Mouse (Mus musculus) hindbrain, embryonic 11.5 days (tissue): ENCODE results near the gene Tbc1d16. TPM values are rescaled to one million over a fixed set of nuclear protein-coding genes. Genes with fewer than 3 reads are reported as not detected.
A peak's percentile ranks its signal among the peaks of the same experiment; 100 is the strongest.

Experiments
- ATAC-seq: fragments of 200-750 bp; cut with Nextera tagmentation; 2 replicates; pipeline ENCODE4 v1.8.0; 2017; ENCODE audit warnings: mild to moderate bottlenecking, moderate TSS enrichment, moderate library complexity; ENCODE audit not compliant: low FRiP score
- DNase-seq: peaks from one replicate; pipeline ENCODE4 v3.0.0-alpha.2; 2015; ENCODE audit warnings: low spot score
- H3K27ac ChIP-seq: fragments of 300-500 bp; sonication (generic); 2 replicates; pipeline ENCODE4 v1.5.1; 2014; ENCODE audit warnings: mild to moderate bottlenecking, low read depth, low read length
- H3K27me3 ChIP-seq: fragments of 300-500 bp; sonication (generic); 2 replicates; pipeline ENCODE4 v1.6.1; 2014; ENCODE audit warnings: mild to moderate bottlenecking, low read length, moderate library complexity, mixed read lengths; ENCODE audit not compliant: control insufficient read depth, insufficient read depth
- H3K36me3 ChIP-seq: fragments of 300-500 bp; sonication (generic); 2 replicates; pipeline ENCODE4 v1.6.1; 2014; ENCODE audit warnings: mild to moderate bottlenecking, low read length, moderate library complexity, mixed read lengths; ENCODE audit not compliant: control insufficient read depth, insufficient read depth
- H3K4me1 ChIP-seq: fragments of 300-500 bp; sonication (generic); replicated peaks from 2 replicates; pipeline ENCODE4 v1.6.1; 2014; ENCODE audit warnings: low read length, mixed read lengths; ENCODE audit not compliant: control insufficient read depth, insufficient read depth
- H3K4me2 ChIP-seq: fragments of 300-500 bp; sonication (generic); replicated peaks from 2 replicates; pipeline ENCODE4 v1.6.1; 2014; ENCODE audit warnings: mild to moderate bottlenecking, low read depth, low read length
- H3K4me3 ChIP-seq: fragments of 300-500 bp; sonication (generic); 2 replicates; pipeline ENCODE4 v1.5.1; 2014; ENCODE audit warnings: low read depth, low read length
- H3K9ac ChIP-seq: fragments of 300-500 bp; sonication (generic); 2 replicates; pipeline ENCODE4 v1.6.1; 2014; ENCODE audit warnings: low read depth, low read length
- H3K9me3 ChIP-seq: fragments of 300-500 bp; sonication (generic); 2 replicates; pipeline ENCODE4 v1.6.1; 2016; ENCODE audit warnings: low read length; ENCODE audit not compliant: control insufficient read depth
- WGBS: fragments of 180-500 bp; shearing (Covaris S2); extraction: QIAGEN DNeasy Blood & Tissue Kit; methylation state at CpG from one replicate; pipeline ENCODE4 v1.1.7; 2014; 5-methylcytosine and 5-hydroxymethylcytosine counted together
- polyA plus RNA-seq: library from polyadenylated mRNA; unstranded; fragments of >200 nt; fragmentation: Nextera tagmentation; extraction: Ambion mirVana; gene quantifications from 2 replicates; pipeline ENCODE4 v1.2.1, GENCODE M21; 2014

The Tbc1d16 gene
- polyA plus RNA-seq, 1 experiment from 2014 or later: 20.7 TPM

- Histone ChIP-seq H3K4me2 (no peak overlapping the region), H3K9me3 (no peaks in the 10 kb centered on the region), H3K36me3 (no peaks in the 10 kb centered on the region), H3K4me1 (peaks cover 15% of the 10 kb centered on the region), H3K4me3 (no peak overlapping the region), H3K9ac (no peak overlapping the region), H3K27me3 (no peaks in the 10 kb centered on the region), H3K27ac (no peak overlapping the region)
- ATAC-seq (no peak), DNase-seq (no peak)
- WGBS: 79% methylated on average over 5 of the region's 5 CpGs
Observed at GRCm38 (mm10) chr11:119122396-119122795, 105.9 kb downstream of the Tbc1d16 start.

GRCm38 (mm10) chr11:119118905-119119304 lies 109.4 kb downstream of the Tbc1d16 start:
- Histone ChIP-seq H3K4me1 (0 out of 2 replicates have a peak, but pooled peaks cover 5% of the 10 kb centered on the region), H3K36me3 (no peaks in the 10 kb centered on the region), H3K4me3 (no peak overlapping the region), H3K27me3 (no peaks in the 10 kb centered on the region), H3K4me2 (no peak overlapping the region), H3K27ac (no peak overlapping the region), H3K9ac (no peak overlapping the region), H3K9me3 (no peaks in the 10 kb centered on the region)
- ATAC-seq: no peak
- no peak for DNase-seq
- WGBS: 30% methylated on average over 6 of the region's 7 CpGs

- 41% methylated on average over 7 of the region's 7 CpGs for WGBS
- Histone ChIP-seq H3K4me2 (no peak overlapping the region), H3K27me3 (no peaks in the 10 kb centered on the region), H3K9ac (no peak overlapping the region), H3K9me3 (no peaks in the 10 kb centered on the region), H3K4me1 (0 out of 2 replicates have a peak, but pooled peaks cover 5% of the 10 kb centered on the region), H3K4me3 (no peak overlapping the region), H3K27ac (no peak overlapping the region), H3K36me3 (no peaks in the 10 kb centered on the region)
- ATAC-seq (no peak), DNase-seq (no peak)
Observed at GRCm38 (mm10) chr11:119117945-119118344, 110.4 kb downstream of the Tbc1d16 start.

- no peaks in the 10 kb centered on the region for H3K27me3 ChIP-seq
- no peak overlapping the region for H3K27ac ChIP-seq
- H3K4me2 ChIP-seq: no peak overlapping the region
- H3K4me3 ChIP-seq: no peak overlapping the region
- 70% methylated on average over 4 of the region's 4 CpGs for WGBS
- H3K4me1 ChIP-seq: 0 out of 2 replicates have a peak, but pooled peaks cover 2% of the 10 kb centered on the region
- ATAC-seq: no peak
- H3K9me3 ChIP-seq: no peaks in the 10 kb centered on the region
- H3K9ac ChIP-seq: no peak overlapping the region
- no peak for DNase-seq
- H3K36me3 ChIP-seq: no peaks in the 10 kb centered on the region
Observed at GRCm38 (mm10) chr11:119116992-119117391, 111.3 kb downstream of the Tbc1d16 start.

GRCm38 (mm10) chr11:119112721-119113120 lies 115.6 kb downstream of the Tbc1d16 start:
- Histone ChIP-seq H3K4me1 (no peaks in the 10 kb centered on the region), H3K27ac (no peak overlapping the region), H3K4me2 (no peak overlapping the region), H3K9me3 (no peaks in the 10 kb centered on the region), H3K36me3 (no peaks in the 10 kb centered on the region), H3K4me3 (no peak overlapping the region), H3K9ac (no peak overlapping the region), H3K27me3 (no peaks in the 10 kb centered on the region)
- DNase-seq (no peak), ATAC-seq (no peak)

GRCm38 (mm10) chr11:119111345-119111744 lies 117.0 kb downstream of the Tbc1d16 start:
- WGBS: 17% methylated on average over 7 of the region's 7 CpGs
- Histone ChIP-seq H3K4me2 (no peak overlapping the region), H3K27me3 (no peaks in the 10 kb centered on the region), H3K4me3 (no peak overlapping the region), H3K27ac (no peak overlapping the region), H3K9ac (no peak overlapping the region), H3K4me1 (peaks cover 2% of the 10 kb centered on the region; the same call in 1 of the 2 replicates), H3K9me3 (no peaks in the 10 kb centered on the region), H3K36me3 (no peaks in the 10 kb centered on the region)
- peak; percentile 26 for DNase-seq
- ATAC-seq: no peak

GRCm38 (mm10) chr11:119109415-119110071 lies 118.8 kb downstream of the Tbc1d16 start:
- DNase-seq (no peak), ATAC-seq (no peak)
- Histone ChIP-seq H3K4me2 (no peak overlapping the region), H3K4me3 (no peak overlapping the region), H3K4me1 (peaks cover 2% of the 10 kb centered on the region; the same call in 1 of the 2 replicates), H3K27ac (no peak overlapping the region), H3K9ac (no peak overlapping the region), H3K36me3 (no peaks in the 10 kb centered on the region), H3K9me3 (no peaks in the 10 kb centered on the region), H3K27me3 (no peaks in the 10 kb centered on the region)
- 76% methylated on average over 9 of the region's 9 CpGs for WGBS

- ATAC-seq: no peak
- no peak for DNase-seq
- 75% methylated on average over 10 of the region's 10 CpGs for WGBS
- Histone ChIP-seq H3K9ac (no peak overlapping the region), H3K27me3 (no peaks in the 10 kb centered on the region), H3K36me3 (no peaks in the 10 kb centered on the region), H3K4me3 (no peak overlapping the region), H3K27ac (no peak overlapping the region), H3K9me3 (no peaks in the 10 kb centered on the region), H3K4me1 (peaks cover 2% of the 10 kb centered on the region; the same call in 1 of the 2 replicates), H3K4me2 (no peak overlapping the region)
Observed at GRCm38 (mm10) chr11:119108573-119109263, 119.6 kb downstream of the Tbc1d16 start.

- no peaks in the 10 kb centered on the region for H3K36me3 ChIP-seq
- no peak overlapping the region for H3K27ac ChIP-seq
- H3K27me3 ChIP-seq: no peaks in the 10 kb centered on the region
- H3K9me3 ChIP-seq: no peaks in the 10 kb centered on the region
- no peak overlapping the region for H3K9ac ChIP-seq
- WGBS: 69% methylated on average over 6 of the region's 6 CpGs
- no peak for ATAC-seq
- peak; percentile 11 for DNase-seq
- H3K4me1 ChIP-seq: peaks cover 2% of the 10 kb centered on the region; the same call in 1 of the 2 replicates
- H3K4me2 ChIP-seq: no peak overlapping the region
- no peak overlapping the region for H3K4me3 ChIP-seq
Observed at GRCm38 (mm10) chr11:119106289-119106688, 122.0 kb downstream of the Tbc1d16 start.
